Mouse (Mus musculus) myocyte (in vitro differentiated cells): Measurements from ENCODE around the gene Gyg. TPM values are rescaled to one million over a fixed set of nuclear protein-coding genes. Genes with fewer than 3 reads are reported as not detected.

Experiments used
- H3K27me3 ChIP-seq: one replicate; pipeline ENCODE4 v1.6.1; 2011; ENCODE audit not compliant: control insufficient read depth, insufficient read depth, insufficient read length
- H3K36me3 ChIP-seq: one replicate; pipeline ENCODE4 v1.6.1; 2011; ENCODE audit not compliant: control insufficient read depth, insufficient read depth
- H3K4me2 ChIP-seq: one replicate; pipeline ENCODE4 v1.6.1; 2011; ENCODE audit warnings: low read depth, control low read depth
- H3K4me3 ChIP-seq: one replicate; pipeline ENCODE4 v1.5.1; 2011; ENCODE audit warnings: mild to moderate bottlenecking, control low read depth, moderate library complexity
- H3K79me2 ChIP-seq: one replicate; pipeline ENCODE4 v1.6.1; 2011; ENCODE audit not compliant: control insufficient read depth, insufficient read depth
- H3ac ChIP-seq: one replicate; pipeline ENCODE4 v1.6.1; 2011; ENCODE audit not compliant: control insufficient read depth, insufficient read length
- CEBPB ChIP-seq: IDR thresholded peaks from 2 replicates; pipeline ENCODE4 v1.6.1; 2011; ENCODE audit warnings: mild to moderate bottlenecking, moderate library complexity; ENCODE audit not compliant: poor library complexity, insufficient read depth, severe bottlenecking
- E2F4 ChIP-seq: IDR thresholded peaks from one replicate; pipeline ENCODE4 v1.6.1; 2011; ENCODE audit warnings: mild to moderate bottlenecking, control low read depth, moderate library complexity; ENCODE audit not compliant: insufficient read depth
- MAX ChIP-seq: IDR thresholded peaks from one replicate; pipeline ENCODE4 v1.6.1; 2011; ENCODE audit warnings: low read depth, mild to moderate bottlenecking, control low read depth
- MYOD1 ChIP-seq, 3 experiments: IDR thresholded peaks; one replicate each; pipeline ENCODE4 v1.6.1; 2011; ENCODE audit warnings: control low read depth in 2 of 3, low read depth in 2 of 3, mild to moderate bottlenecking in 2 of 3, moderate library complexity in 1 of 3; ENCODE audit not compliant: insufficient read length in 2 of 3, control insufficient read depth in 1 of 3
- MYOG ChIP-seq, 3 experiments: IDR thresholded peaks; one replicate each; pipeline ENCODE4 v1.6.1; 2011; ENCODE audit warnings: control low read depth in 2 of 3, low read depth in 2 of 3, mild to moderate bottlenecking in 2 of 3; ENCODE audit not compliant: insufficient read length in 2 of 3, control insufficient read depth in 1 of 3, insufficient read depth in 1 of 3
- POLR2A ChIP-seq: IDR thresholded peaks from one replicate; pipeline ENCODE4 v1.6.1; 2011; ENCODE audit warnings: low read depth, mild to moderate bottlenecking, control low read depth, moderate library complexity; ENCODE audit not compliant: insufficient read length
- POLR2AphosphoS2 ChIP-seq: IDR thresholded peaks from one replicate; pipeline ENCODE4 v1.6.1; 2011; ENCODE audit warnings: low read depth, control low read depth; ENCODE audit not compliant: insufficient read length
- REST ChIP-seq: IDR thresholded peaks from one replicate; pipeline ENCODE4 v1.6.1; 2011; ENCODE audit warnings: mild to moderate bottlenecking, control low read depth, moderate library complexity; ENCODE audit not compliant: insufficient read depth, insufficient read length
- SRF ChIP-seq: IDR thresholded peaks from one replicate; pipeline ENCODE4 v1.6.1; 2011; ENCODE audit warnings: low read depth; ENCODE audit not compliant: control insufficient read depth, insufficient read length
- TCF12 ChIP-seq: IDR thresholded peaks from one replicate; pipeline ENCODE4 v1.6.1; 2011; ENCODE audit warnings: mild to moderate bottlenecking, control low read depth; ENCODE audit not compliant: poor library complexity, insufficient read depth, severe bottlenecking
- TCF3 ChIP-seq: IDR thresholded peaks from one replicate; pipeline ENCODE4 v1.6.1; 2011; ENCODE audit warnings: low read depth, control low read depth; ENCODE audit not compliant: insufficient read length
- USF1 ChIP-seq: IDR thresholded peaks from one replicate; pipeline ENCODE4 v1.6.1; 2011; ENCODE audit warnings: low read depth, mild to moderate bottlenecking, control low read depth, moderate library complexity
- polyA plus RNA-seq: library from polyadenylated mRNA; unstranded; fragments of >200 nt; fragmentation: generic; extraction: Trizol; gene quantifications from one replicate; pipeline ENCODE4 v1.2.1, GENCODE M21; 2012; ENCODE audit warnings: missing spikeins

Gyg gene
- polyA plus RNA-seq, 1 experiment, result 63.9 TPM

- H3K4me3 ChIP-seq, result no peak overlapping the region
- H3K36me3 ChIP-seq, result no peaks in the 10 kb centered on the region
- TF ChIP-seq REST (no peak), SRF (no peak), POLR2A (no peak), MYOD1 (IDR thresholded peaks at IDR 0.05; ENCODE audit: control insufficient read depth in 1 of 3, insufficient read length in 2 of 3, low read depth in 2 of 3) (no peak), CEBPB (no peak), POLR2AphosphoS2 (no peak), USF1 (no peak), TCF3 (no peak), MYOG (IDR thresholded peaks at IDR 0.05; ENCODE audit: control insufficient read depth in 1 of 3, insufficient read depth in 1 of 3, insufficient read length in 2 of 3, low read depth in 2 of 3) (no peak), E2F4 (no peak), MAX (no peak), TCF12 (no peak)
- no peak overlapping the region for H3ac ChIP-seq
- H3K79me2 ChIP-seq, result no peaks in the 10 kb centered on the region
- no peak overlapping the region for H3K4me2 ChIP-seq
- no peaks in the 10 kb centered on the region for H3K27me3 ChIP-seq
Measured at GRCm38 (mm10) chr3:20146884-20147395, 8.2 kb downstream of the Gyg start.

- no peaks in the 10 kb centered on the region for H3K36me3 ChIP-seq
- H3K79me2 ChIP-seq, result no peaks in the 10 kb centered on the region
- TF ChIP-seq E2F4 (no peak), MYOD1 (IDR thresholded peaks at IDR 0.05; ENCODE audit: control insufficient read depth in 1 of 3, insufficient read length in 2 of 3, low read depth in 2 of 3) (no peak), TCF12 (no peak)
- H3K27me3 ChIP-seq, result no peaks in the 10 kb centered on the region
- H3ac ChIP-seq, result no peak overlapping the region
- no peak overlapping the region for H3K4me3 ChIP-seq
- H3K4me2 ChIP-seq, result no peak overlapping the region
Measured at GRCm38 (mm10) chr3:20145696-20146113, 9.4 kb downstream of the Gyg start.

- Histone ChIP-seq H3K79me2 (no peaks in the 10 kb centered on the region), H3K4me2 (no peak overlapping the region), H3K4me3 (no peak overlapping the region), H3K36me3 (no peaks in the 10 kb centered on the region), H3K27me3 (no peaks in the 10 kb centered on the region), H3ac (no peak overlapping the region)
- no peak for TF ChIP-seq TCF12
- TF ChIP-seq TCF3, result no peak
- TF ChIP-seq USF1, result no peak
- TF ChIP-seq REST, result no peak
- TF ChIP-seq CEBPB, result no peak
- TF ChIP-seq MAX, result no peak
- no peak for TF ChIP-seq MYOG (IDR thresholded peaks at IDR 0.05; ENCODE audit: control insufficient read depth in 1 of 3, insufficient read depth in 1 of 3, insufficient read length in 2 of 3, low read depth in 2 of 3)
- TF ChIP-seq POLR2AphosphoS2, result no peak
- TF ChIP-seq POLR2A, result no peak
- TF ChIP-seq SRF, result no peak
- no peak for TF ChIP-seq E2F4
- TF ChIP-seq MYOD1 (IDR thresholded peaks at IDR 0.05; ENCODE audit: control insufficient read depth in 1 of 3, insufficient read length in 2 of 3, low read depth in 2 of 3), result no peak
Measured at GRCm38 (mm10) chr3:20144401-20144800, 10.7 kb downstream of the Gyg start.

- Histone ChIP-seq H3ac (no peak overlapping the region), H3K36me3 (no peaks in the 10 kb centered on the region), H3K4me2 (no peak overlapping the region), H3K27me3 (no peaks in the 10 kb centered on the region), H3K4me3 (no peak overlapping the region), H3K79me2 (no peaks in the 10 kb centered on the region)
- TF ChIP-seq TCF3 (no peak), TCF12 (no peak), MAX (no peak), E2F4 (no peak), MYOD1 (IDR thresholded peaks at IDR 0.05; ENCODE audit: control insufficient read depth in 1 of 3, insufficient read length in 2 of 3, low read depth in 2 of 3) (no peak), REST (no peak), USF1 (no peak), POLR2A (no peak), POLR2AphosphoS2 (no peak), CEBPB (no peak), SRF (no peak), MYOG (IDR thresholded peaks at IDR 0.05; ENCODE audit: control insufficient read depth in 1 of 3, insufficient read depth in 1 of 3, insufficient read length in 2 of 3, low read depth in 2 of 3) (no peak)
Measured at GRCm38 (mm10) chr3:20143726-20144125, 11.4 kb downstream of the Gyg start.

GRCm38 (mm10) chr3:20142576-20142975 is 12.5 kb downstream of the Gyg start:
- Histone ChIP-seq H3K27me3 (no peaks in the 10 kb centered on the region), H3K4me2 (no peak overlapping the region), H3K4me3 (no peak overlapping the region), H3K36me3 (no peaks in the 10 kb centered on the region), H3K79me2 (no peaks in the 10 kb centered on the region), H3ac (no peak overlapping the region)
- no peak for TF ChIP-seq SRF
